Comparison of ENCODE assay signal across 9 mouse cellular contexts in genomic region chr4:132949882-132950532, GRCm38 (mm10). TPM values are rescaled to one million over a fixed set of nuclear protein-coding genes. Genes with fewer than 3 reads are reported as not detected.
DNase-seq lines count a peak whose midpoint lies in the region; ATAC-seq lines count a peak whose summit lies in the region.
"Had no signal": no experiment of that assay in that cellular context is flagged by ENCODE, and none has a peak within 500 bp of the region (broad histone marks: within the 10 kb centered on the region; RNA-seq: fewer than 3 reads in every experiment).

No protein-coding gene starts in this region.

- no peaks in the 10 kb centered on the region for H3K27me3 ChIP-seq in heart, embryonic 15.5 days
- H3K27me3 ChIP-seq in hindbrain, embryonic 13.5 days, result peaks cover 7% of the 10 kb centered on the region; the same call in 1 of the 2 replicates
- no peaks in the 10 kb centered on the region for H3K27me3 ChIP-seq in midbrain, embryonic 15.5 days (replicated peaks)

- no peak overlapping the region for H3K9ac ChIP-seq in heart, embryonic 15.5 days
- H3K9ac ChIP-seq in hindbrain, embryonic 13.5 days, result no peak overlapping the region
- H3K9ac ChIP-seq in midbrain, embryonic 15.5 days, result no peak overlapping the region

- WGBS in heart, embryonic 15.5 days, result 28% methylated on average over 24 of the region's 24 CpGs
- WGBS in hindbrain, embryonic 13.5 days, result 23% methylated on average over 24 of the region's 24 CpGs
- WGBS in midbrain, embryonic 15.5 days, result 22% methylated on average over 24 of the region's 24 CpGs

- H3K4me2 ChIP-seq in heart, embryonic 15.5 days, result peak overlapping the region; percentile 48
- H3K4me2 ChIP-seq in hindbrain, embryonic 13.5 days, result peak overlapping the region; percentile 32
- H3K4me2 ChIP-seq in midbrain, embryonic 15.5 days, result peak overlapping the region; percentile 10; the same call in 1 of the 2 replicates

- no peaks in the 10 kb centered on the region for H3K9me3 ChIP-seq in heart, embryonic 15.5 days (replicated peaks)
- H3K9me3 ChIP-seq in hindbrain, embryonic 13.5 days, result no peaks in the 10 kb centered on the region
- H3K9me3 ChIP-seq in midbrain, embryonic 15.5 days, result no peaks in the 10 kb centered on the region

- peak overlapping the region; percentile 21 for H3K4me3 ChIP-seq in heart, embryonic 15.5 days
- no peak overlapping the region for H3K4me3 ChIP-seq in hindbrain, embryonic 13.5 days
- H3K4me3 ChIP-seq in midbrain, embryonic 15.5 days, result no peak overlapping the region

- DNase-seq in heart, postnatal 4 days, result no peak
- peak; percentile 79 for DNase-seq in ZHBTc4 (ENCODE audit: low read depth, low spot score)
- DNase-seq in spleen, postnatal 36 days (ENCODE audit: low spot score in 2 of 2), result no peak
- DNase-seq in thymus, postnatal 0 days (ENCODE audit: low spot score), result no peak
- DNase-seq in urinary bladder, postnatal 4 days (ENCODE audit: low spot score in 2 of 2), result no peak
- DNase-seq: cerebellum, adult 11 months had no signal

- H3K4me1 ChIP-seq in heart, embryonic 15.5 days (replicated peaks), result peaks cover 36% of the 10 kb centered on the region
- H3K4me1 ChIP-seq in hindbrain, embryonic 13.5 days (replicated peaks), result peaks cover 24% of the 10 kb centered on the region
- H3K4me1 ChIP-seq in midbrain, embryonic 15.5 days, result peaks cover 14% of the 10 kb centered on the region

- H3K36me3 ChIP-seq in heart, embryonic 15.5 days, result no peaks in the 10 kb centered on the region
- no peaks in the 10 kb centered on the region for H3K36me3 ChIP-seq in hindbrain, embryonic 13.5 days
- no peaks in the 10 kb centered on the region for H3K36me3 ChIP-seq in midbrain, embryonic 15.5 days (replicated peaks)

- ATAC-seq in heart, embryonic 15.5 days (replicated peaks; ENCODE audit: insufficient number of reproducible peaks, insufficient read depth, low FRiP score, low read depth), result no peak
- no peak for ATAC-seq in hindbrain, embryonic 13.5 days (ENCODE audit: low FRiP score)
- ATAC-seq in midbrain, embryonic 15.5 days (replicated peaks), result no peak

- H3K27ac ChIP-seq in heart, embryonic 15.5 days, result no peak overlapping the region
- no peak overlapping the region for H3K27ac ChIP-seq in hindbrain, embryonic 13.5 days
- H3K27ac ChIP-seq in midbrain, embryonic 15.5 days, result no peak overlapping the region

RNA-seq across cellular contexts. Expression of gene Fgr, which starts 23.9 kb away (rescaled TPM):
- 0.42 and 1.0 TPM in 2 replicates for polyA plus RNA-seq in heart, embryonic 15.5 days (2015; fragmentation: Nextera tagmentation; extraction: Ambion mirVana)
- total RNA-seq in heart, postnatal 4 days (2021), result under 1 TPM; 0.33 to 0.43 TPM
- 0.13 TPM in 1 of 2 replicates, not detected in the other for polyA plus RNA-seq in hindbrain, embryonic 13.5 days (2015; fragmentation: Nextera tagmentation; extraction: Ambion mirVana)
- polyA plus RNA-seq in midbrain, embryonic 15.5 days (2015; fragmentation: Nextera tagmentation; extraction: Ambion mirVana), result 0.06 and 0.27 TPM in 2 replicates
- 6.0 and 7.8 TPM in 2 replicates for polyA plus RNA-seq in thymus, postnatal 0 days (2015; fragmentation: Nextera tagmentation; extraction: Ambion mirVana)

RNA-seq across cellular contexts. Expression of gene Fam76a, which starts 27.6 kb away (rescaled TPM):
- polyA plus RNA-seq in heart, embryonic 15.5 days (2015; fragmentation: Nextera tagmentation; extraction: Ambion mirVana), result 37.0 and 40.0 TPM in 2 replicates
- total RNA-seq in heart, postnatal 4 days (2021), result 10 to 100 TPM; 33.5 to 38.1 TPM
- 38.7 and 38.9 TPM in 2 replicates for polyA plus RNA-seq in hindbrain, embryonic 13.5 days (2015; fragmentation: Nextera tagmentation; extraction: Ambion mirVana)
- polyA plus RNA-seq in midbrain, embryonic 15.5 days (2015; fragmentation: Nextera tagmentation; extraction: Ambion mirVana), result 44.6 and 45.6 TPM in 2 replicates
- polyA plus RNA-seq in thymus, postnatal 0 days (2015; fragmentation: Nextera tagmentation; extraction: Ambion mirVana), result 45.4 and 52.4 TPM in 2 replicates
